In genomic region chr6:88898534-88899048, GRCm38 (mm10) we compare ENCODE assay signal across 8 mouse cellular contexts. TPM values are rescaled to one million over a fixed set of nuclear protein-coding genes. Genes with fewer than 3 reads are reported as not detected.
A peak's percentile ranks its signal among the peaks of the same experiment; 100 is the strongest.
DNase-seq lines count a peak whose midpoint lies in the region; ATAC-seq lines count a peak whose summit lies in the region.

TSS of gene Mcm2 (minus strand) at chr6:88898780.

- H3K4me1 ChIP-seq in lung, embryonic 16.5 days (replicated peaks; ENCODE audit: control insufficient read depth, insufficient read depth, low read length), result peaks cover 35% of the 10 kb centered on the region

- peak within 1 kb of the TSS; percentile 60 for H3K4me3 ChIP-seq in lung, embryonic 16.5 days (ENCODE audit: low read length)

- peak; percentile 81 for DNase-seq in MEL-GATA-1-ER (ENCODE audit: extremely low read depth, low read depth)
- DNase-seq in cerebellum, adult 8-10 months, result peak; percentile 90
- DNase-seq in forelimb bud, embryonic 11.5 days (ENCODE audit: low read depth, low spot score), result peak; percentile 96
- DNase-seq in layer of hippocampus, adult 9-10 months (ENCODE audit: low spot score), result peak; percentile 68
- DNase-seq in ovary, postnatal 10 days (ENCODE audit: low spot score), result peak; percentile 78
- DNase-seq in thymus, postnatal 10 days (ENCODE audit: low spot score in 2 of 2), result peak; percentile 97 to 98

- ATAC-seq in hematopoietic stem cell, adult 5-6 weeks (replicated peaks in 1 of 2; ENCODE audit: insufficient read depth in 1 of 2, low FRiP score in 2 of 2, low TSS enrichment in 1 of 2, low read depth in 1 of 2, poor library complexity in 2 of 2, severe bottlenecking in 2 of 2), result peak; percentile 68 to 74
- peak; percentile 84 for ATAC-seq in lung, embryonic 16.5 days (ENCODE audit: low read depth)

- H3K27me3 ChIP-seq in lung, embryonic 16.5 days (ENCODE audit: control insufficient read depth, insufficient read depth, low read depth, low read length), result no peaks in the 10 kb centered on the region

- H3K27ac ChIP-seq in lung, embryonic 16.5 days (ENCODE audit: low read length), result peak within 1 kb of the TSS; percentile 51

- peak within 1 kb of the TSS; percentile 67 for H3K4me2 ChIP-seq in lung, embryonic 16.5 days (ENCODE audit: low read depth, low read length)

- no peaks in the 10 kb centered on the region for H3K9me3 ChIP-seq in lung, embryonic 16.5 days (ENCODE audit: control insufficient read depth, low read length)

- 0% methylated on average over 33 of the region's 33 CpGs for WGBS in lung, embryonic 16.5 days

- H3K9ac ChIP-seq in lung, embryonic 16.5 days (ENCODE audit: low read length), result peak within 1 kb of the TSS; percentile 74

- peaks cover 20% of the 10 kb centered on the region for H3K36me3 ChIP-seq in lung, embryonic 16.5 days (ENCODE audit: control insufficient read depth, insufficient read depth, low read length)

RNA-seq across cellular contexts. Expression of gene Mcm2, which starts in this region (rescaled TPM):
- total RNA-seq in hematopoietic stem cell, adult 5-6 weeks (2017), result 125 and 146 TPM in 2 replicates
- polyA plus RNA-seq in lung, embryonic 16.5 days (2015; fragmentation: Nextera tagmentation; extraction: Ambion mirVana), result 119 and 125 TPM in 2 replicates

Comparison
In these comparisons a context has a peak if more than half of its experiments do, and no peak if none do; other contexts are left out.
1. Peak in every context shown above with its lines: DNase-seq, ATAC-seq, H3K4me3 ChIP-seq and H3K27ac ChIP-seq.